Mouse (Mus musculus) ES-Bruce4 (cell line): ENCODE measurements around the gene Gm1527. TPM values are rescaled to one million over a fixed set of nuclear protein-coding genes. Genes with fewer than 3 reads are reported as not detected.
"Not testable (repeated sequence)": the region's sequence is repeated elsewhere in the genome, so short reads cannot be mapped to it uniquely, and the experiment has no call there.

Experiments used
- H3K27ac ChIP-seq: 2 replicates; pipeline ENCODE4 v1.5.1; 2012; ENCODE audit warnings: low read length, inconsistent platforms; ENCODE audit not compliant: insufficient read depth
- H3K27me3 ChIP-seq: 2 replicates; pipeline ENCODE4 v1.6.1; 2012; ENCODE audit warnings: mild to moderate bottlenecking, low read length, inconsistent platforms; ENCODE audit not compliant: control insufficient read depth, poor library complexity, insufficient read depth, severe bottlenecking
- H3K36me3 ChIP-seq: 2 replicates; pipeline ENCODE4 v1.6.1; 2012; ENCODE audit warnings: inconsistent platforms, mild to moderate bottlenecking, low read length, moderate library complexity; ENCODE audit not compliant: control insufficient read depth, poor library complexity, insufficient read depth, severe bottlenecking
- H3K4me1 ChIP-seq: one replicate; pipeline ENCODE4 v1.8.1; 2011; ENCODE audit warnings: low read length; ENCODE audit not compliant: control insufficient read depth, insufficient read depth
- H3K4me3 ChIP-seq: 2 replicates; pipeline ENCODE4 v1.5.1; 2011; ENCODE audit warnings: low read depth, mild to moderate bottlenecking, low read length
- H3K9ac ChIP-seq: 2 replicates; pipeline ENCODE4 v1.6.1; 2012; ENCODE audit warnings: low read depth, mild to moderate bottlenecking, inconsistent platforms; ENCODE audit not compliant: poor library complexity, severe bottlenecking
- H3K9me3 ChIP-seq: replicated peaks from 2 replicates; pipeline ENCODE4 v1.6.1; 2012; ENCODE audit warnings: mild to moderate bottlenecking, low read length, inconsistent platforms; ENCODE audit not compliant: control insufficient read depth, poor library complexity, insufficient read depth, severe bottlenecking
- CTCF ChIP-seq: IDR thresholded peaks from one replicate; pipeline ENCODE4 v1.8.1; 2011; ENCODE audit warnings: low read depth, low read length
- EP300 ChIP-seq: IDR thresholded peaks from 2 replicates; pipeline ENCODE4 v1.6.1; 2011; ENCODE audit warnings: low read depth, low read length; ENCODE audit not compliant: insufficient read depth
- POLR2A ChIP-seq: IDR thresholded peaks from one replicate; pipeline ENCODE4 v1.8.1; 2011; ENCODE audit warnings: low read length; ENCODE audit not compliant: insufficient read depth
- polyA plus RNA-seq: library from polyadenylated mRNA; stranded (reverse); fragments of >200 nt; gene quantifications from 2 replicates; pipeline ENCODE4 v1.2.4, GENCODE M21; 2011; ENCODE audit warnings: low read depth; ENCODE audit not compliant: missing spikeins, insufficient read depth, insufficient read length

The Gm1527 gene
- not detected in 2 replicates for polyA plus RNA-seq

DNA sequence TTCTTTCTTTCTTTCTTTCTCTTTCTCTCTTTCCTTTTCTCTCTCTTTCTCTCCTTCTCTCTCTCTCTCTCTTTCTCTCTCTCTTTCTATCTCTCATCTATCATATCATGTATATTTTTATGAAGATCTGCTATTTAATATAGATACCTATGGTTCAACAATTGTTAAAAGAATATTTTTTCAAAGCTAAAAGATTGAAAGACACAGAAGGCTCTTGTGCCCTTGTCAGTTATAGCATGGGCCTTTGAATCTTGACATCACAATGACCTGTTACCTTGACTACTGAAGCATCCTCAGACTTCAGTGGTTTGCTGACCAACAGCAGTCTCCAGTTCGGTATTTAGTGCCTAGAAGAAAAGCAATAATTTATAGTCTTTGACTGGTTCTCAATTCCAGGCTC is at the start of gene Gm1527:
Gene Gm1527 (plus strand): TSS at position 301 of the 400 bp plus-strand sequence.
- H3K27me3 ChIP-seq, result no peaks in the 10 kb centered on the region
- H3K4me3 ChIP-seq, result no peak within 1 kb of the TSS
- H3K9me3 ChIP-seq, result no peaks in the 10 kb centered on the region
- H3K36me3 ChIP-seq, result no peaks in the 10 kb centered on the region
- TF ChIP-seq CTCF (no peak), POLR2A (no peak), EP300 (no peak)
- no peak within 1 kb of the TSS for H3K9ac ChIP-seq
- no peak within 1 kb of the TSS for H3K27ac ChIP-seq
- H3K4me1 ChIP-seq, result no peaks in the 10 kb centered on the region

DNA sequence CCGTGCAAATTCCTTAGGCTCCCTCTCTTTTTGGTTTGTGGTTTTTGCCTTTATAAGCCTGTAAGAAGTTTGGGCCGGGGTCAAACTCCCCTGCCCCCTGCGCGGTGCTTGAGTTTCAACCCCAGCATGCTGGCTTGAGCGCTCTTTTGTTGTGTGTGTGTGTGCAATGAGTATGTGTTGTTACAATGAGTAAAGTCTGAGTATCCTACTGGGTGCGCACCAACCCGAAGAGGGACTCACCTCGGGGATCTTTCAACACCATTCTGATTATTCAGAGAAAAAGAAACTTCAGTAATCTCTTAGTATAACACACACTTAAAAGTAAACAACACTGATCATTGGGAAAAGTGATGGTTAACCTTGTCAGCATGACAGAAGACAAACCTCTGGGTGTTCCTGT is 49.2 kb upstream of the Gm1527 start:
- Histone ChIP-seq H3K27ac (peak overlapping the region; percentile 97; the same call in 1 of the 2 replicates), H3K4me3 (no peak overlapping the region), H3K36me3 (no peaks in the 10 kb centered on the region), H3K4me1 (peaks cover 2% of the 10 kb centered on the region), H3K9ac (no peak overlapping the region), H3K9me3 (peaks cover 7% of the 10 kb centered on the region; the same call in 1 of the 2 replicates), H3K27me3 (no peaks in the 10 kb centered on the region)
- TF ChIP-seq CTCF (no peak), EP300 (no peak), POLR2A (no peak)

DNA sequence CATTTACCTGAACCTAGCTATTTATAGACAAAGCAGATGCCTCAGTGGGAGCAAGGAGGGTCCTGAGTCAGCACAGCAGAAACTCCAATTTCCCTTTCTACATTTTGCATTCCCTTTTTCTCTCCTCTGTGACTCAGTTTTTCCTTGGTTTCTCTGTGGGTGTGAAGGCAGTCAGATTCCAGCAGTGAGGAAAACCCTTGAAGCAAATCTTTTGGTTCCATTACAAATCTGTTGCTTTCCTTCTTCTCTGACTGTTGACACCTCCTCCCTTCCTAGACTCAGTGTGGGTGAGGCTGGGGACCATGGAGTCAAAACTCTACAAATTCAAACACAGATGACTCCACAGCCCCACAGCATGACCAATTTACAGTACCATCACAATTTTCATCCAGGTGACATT is 45.3 kb upstream of the Gm1527 start:
- Histone ChIP-seq H3K36me3 (no peaks in the 10 kb centered on the region), H3K9me3 (peaks cover 19% of the 10 kb centered on the region), H3K27ac (no peak overlapping the region), H3K4me1 (no peaks in the 10 kb centered on the region), H3K4me3 (no peak overlapping the region), H3K27me3 (no peaks in the 10 kb centered on the region), H3K9ac (no peak overlapping the region)
- TF ChIP-seq POLR2A (no peak), CTCF (no peak), EP300 (no peak)

DNA sequence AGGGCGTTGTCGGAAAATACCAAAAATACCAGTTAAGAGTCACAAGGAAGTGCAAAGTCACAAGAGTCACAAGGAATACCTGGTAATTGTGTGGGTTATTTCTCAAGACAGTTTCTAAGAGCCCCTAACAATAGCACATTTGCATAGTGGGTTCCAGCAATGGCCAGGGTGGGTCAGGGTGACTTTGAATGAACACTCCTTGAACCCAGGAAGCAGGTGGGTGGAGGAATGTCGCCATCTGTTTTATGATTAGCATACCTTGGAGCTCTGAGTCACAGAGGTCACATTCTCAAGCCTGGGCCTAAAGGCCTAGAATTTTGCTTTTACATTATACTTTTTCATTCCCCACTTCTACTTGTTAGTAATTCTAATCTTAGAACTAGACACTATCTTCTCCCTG is 40.2 kb upstream of the Gm1527 start:
- not testable (repeated sequence) for H3K27ac ChIP-seq, H3K4me1 ChIP-seq, H3K27me3 ChIP-seq, H3K36me3 ChIP-seq, H3K9ac ChIP-seq, H3K4me3 ChIP-seq
- H3K9me3 ChIP-seq, result peaks cover 58% of the 10 kb centered on the region

DNA sequence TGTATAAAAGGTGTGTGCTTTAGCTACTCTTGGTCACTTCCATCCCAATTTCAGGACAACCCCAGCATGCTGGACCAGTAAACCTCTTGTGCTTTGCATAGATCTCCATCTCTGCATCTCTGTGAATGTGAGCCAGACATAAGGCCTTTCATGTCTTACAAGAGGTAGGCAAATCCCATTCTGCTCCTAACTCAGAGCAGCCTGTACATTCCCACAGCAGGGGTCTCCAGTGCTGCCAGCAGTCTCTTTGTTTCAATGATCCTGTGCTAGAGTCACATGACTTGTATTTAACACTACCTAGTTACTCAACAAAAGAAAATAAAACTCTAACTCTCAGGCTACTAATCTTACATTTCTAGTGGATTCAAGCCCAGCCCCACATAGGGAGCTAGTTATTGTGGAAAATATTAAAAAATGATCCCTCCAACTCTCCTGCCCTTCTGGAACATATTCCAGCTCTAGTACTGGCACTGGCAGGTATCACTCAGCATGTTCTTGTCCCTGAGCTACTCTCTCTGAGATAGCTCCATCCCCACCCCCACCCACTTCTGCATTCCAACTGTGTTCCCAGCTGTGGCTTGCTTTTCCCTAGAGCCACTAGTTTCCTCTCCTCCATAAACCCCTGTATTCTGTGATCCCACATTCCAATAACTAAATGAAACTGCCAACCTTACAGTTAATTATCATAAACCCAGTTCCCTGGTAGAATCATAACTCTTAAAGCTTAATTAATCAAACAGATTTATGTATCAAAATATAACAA is 32.6 kb upstream of the Gm1527 start:
- H3K27me3 ChIP-seq, H3K27ac ChIP-seq, H3K4me3 ChIP-seq, H3K4me1 ChIP-seq, H3K9ac ChIP-seq, H3K36me3 ChIP-seq: not testable (repeated sequence)
- H3K9me3 ChIP-seq, result peaks cover 28% of the 10 kb centered on the region

DNA sequence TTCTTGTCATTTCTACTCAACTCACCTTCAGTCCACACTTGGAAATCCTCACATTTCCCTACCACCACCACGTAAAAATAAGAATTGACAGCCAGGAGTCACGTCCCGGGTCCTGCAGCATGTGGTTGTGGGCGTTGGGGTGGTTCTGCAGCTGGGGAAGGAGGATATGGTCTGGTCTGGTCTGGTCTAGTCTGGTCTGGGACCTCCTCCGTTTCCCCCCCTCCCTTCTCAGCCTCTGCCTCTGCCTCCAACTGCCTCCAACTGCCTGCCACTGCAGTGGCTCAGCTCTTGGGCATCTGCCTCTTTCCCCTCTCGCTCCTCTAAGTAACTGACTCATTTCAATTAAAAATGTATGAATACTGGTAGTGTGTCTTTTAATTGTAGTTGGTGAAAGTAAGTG is 4.5 kb downstream of the Gm1527 start:
- not testable (repeated sequence) for H3K9me3 ChIP-seq, H3K27ac ChIP-seq

More for the DNA sequence above, 4.5 kb downstream of the Gm1527 start:
- H3K4me1 ChIP-seq, H3K36me3 ChIP-seq, H3K9ac ChIP-seq, H3K4me3 ChIP-seq, H3K27me3 ChIP-seq: not testable (repeated sequence)
